In genomic region chr5:140008523-140008806, GRCm38 (mm10) we compare ENCODE assay signal across 22 mouse cellular contexts.
DNase-seq lines count a peak whose midpoint lies in the region; ATAC-seq lines count a peak whose summit lies in the region.
"Had no signal": no experiment of that assay in that cellular context is flagged by ENCODE, and none has a peak within 500 bp of the region (broad histone marks: within the 10 kb centered on the region; RNA-seq: fewer than 3 reads in every experiment).

No protein-coding gene starts in this region.

- ATAC-seq in forebrain, embryonic 14.5 days, result 0 out of 2 replicates have a peak, but pooled peaks have one; percentile 14
- peak; percentile 8; the same call in 1 of the 2 replicates for ATAC-seq in midbrain, embryonic 14.5 days (ENCODE audit: low FRiP score, low TSS enrichment)
- ATAC-seq in limb, embryonic 11.5 days (ENCODE audit: insufficient number of reproducible peaks, low FRiP score, low TSS enrichment, low read depth), result no peak
- no peak for ATAC-seq in heart, embryonic 12.5 days (ENCODE audit: insufficient number of reproducible peaks, low FRiP score)
- ATAC-seq: CD4-positive, CD25-positive, alpha-beta regulatory T cell, adult 4 months; intestine, embryonic 15.5 days had no signal

- H3K4me1 ChIP-seq in forebrain, embryonic 14.5 days (ENCODE audit: control insufficient read depth, insufficient read depth, low read length), result peaks cover 4% of the 10 kb centered on the region
- peaks cover 33% of the 10 kb centered on the region for H3K4me1 ChIP-seq in forebrain, embryonic 10.5 days
- peaks cover 10% of the 10 kb centered on the region for H3K4me1 ChIP-seq in midbrain, embryonic 14.5 days (ENCODE audit: control insufficient read depth, insufficient read depth, low read length)
- peaks cover 22% of the 10 kb centered on the region for H3K4me1 ChIP-seq in midbrain, embryonic 10.5 days
- H3K4me1 ChIP-seq in limb, embryonic 11.5 days (ENCODE audit: control insufficient read depth, insufficient read depth, low read length), result peaks cover 10% of the 10 kb centered on the region
- peaks cover 31% of the 10 kb centered on the region for H3K4me1 ChIP-seq in heart, embryonic 12.5 days (replicated peaks)
- H3K4me1 ChIP-seq: intestine, embryonic 15.5 days; lung, embryonic 15.5 days had no signal

- no peaks in the 10 kb centered on the region for H3K9me3 ChIP-seq in forebrain, embryonic 14.5 days (replicated peaks; ENCODE audit: control insufficient read depth, low read length)
- H3K9me3 ChIP-seq in forebrain, embryonic 10.5 days, result no peaks in the 10 kb centered on the region
- no peaks in the 10 kb centered on the region for H3K9me3 ChIP-seq in midbrain, embryonic 14.5 days (ENCODE audit: control insufficient read depth, low read length)
- H3K9me3 ChIP-seq in midbrain, embryonic 10.5 days (replicated peaks), result no peaks in the 10 kb centered on the region
- H3K9me3 ChIP-seq in limb, embryonic 11.5 days (ENCODE audit: control insufficient read depth, low read length), result no peaks in the 10 kb centered on the region
- no peaks in the 10 kb centered on the region for H3K9me3 ChIP-seq in heart, embryonic 12.5 days (replicated peaks)
- H3K9me3 ChIP-seq: intestine, embryonic 15.5 days; lung, embryonic 15.5 days; neural tube, embryonic 15.5 days had no signal

- 0 out of 2 replicates have a peak overlapping the region, but pooled peaks have one; percentile 26 for H3K9ac ChIP-seq in forebrain, embryonic 14.5 days (ENCODE audit: low read length)
- no peak overlapping the region for H3K9ac ChIP-seq in midbrain, embryonic 14.5 days (replicated peaks; ENCODE audit: low read length)
- H3K9ac ChIP-seq in limb, embryonic 11.5 days (ENCODE audit: low read length), result peak overlapping the region; percentile 27; the same call in 1 of the 2 replicates
- no peak overlapping the region for H3K9ac ChIP-seq in heart, embryonic 12.5 days
- H3K9ac ChIP-seq: intestine, embryonic 15.5 days; lung, embryonic 15.5 days; neural tube, embryonic 15.5 days had no signal

- no peaks in the 10 kb centered on the region for H3K27me3 ChIP-seq in forebrain, embryonic 14.5 days (replicated peaks; ENCODE audit: control insufficient read depth, insufficient read depth, low read length)
- peaks cover 40% of the 10 kb centered on the region for H3K27me3 ChIP-seq in forebrain, embryonic 10.5 days (ENCODE audit: poor library complexity, severe bottlenecking)
- H3K27me3 ChIP-seq in midbrain, embryonic 14.5 days (ENCODE audit: control insufficient read depth, insufficient read depth, low read length), result peaks cover 26% of the 10 kb centered on the region
- peaks cover 88% of the 10 kb centered on the region for H3K27me3 ChIP-seq in midbrain, embryonic 10.5 days (ENCODE audit: low read depth, poor library complexity, severe bottlenecking)
- no peaks in the 10 kb centered on the region for H3K27me3 ChIP-seq in limb, embryonic 11.5 days (ENCODE audit: control insufficient read depth, insufficient read depth, low read length)
- no peaks in the 10 kb centered on the region for H3K27me3 ChIP-seq in heart, embryonic 12.5 days (replicated peaks)
- H3K27me3 ChIP-seq: intestine, embryonic 15.5 days; lung, embryonic 15.5 days; neural tube, embryonic 15.5 days had no signal

- DNase-seq in forebrain, embryonic 14.5 days (ENCODE audit: low spot score), result no peak
- DNase-seq in forebrain, embryonic 10.5 days (ENCODE audit: extremely low spot score, low spot score), result no peak
- no peak for DNase-seq in midbrain, embryonic 14.5 days
- DNase-seq in midbrain, embryonic 10.5 days (ENCODE audit: low spot score), result no peak
- DNase-seq in limb, embryonic 11.5 days (ENCODE audit: low spot score), result no peak
- no peak for DNase-seq in adrenal gland, adult 2 months
- DNase-seq: adrenal gland, postnatal 36 days; cerebellum, adult 2 months; cerebellum, postnatal 14 days; gastrocnemius, postnatal 10 days; heart, postnatal 14 days; kidney, adult 8-10 months; kidney, postnatal 4 days; right cerebral cortex, postnatal 14 days had no signal

- H3K4me3 ChIP-seq in forebrain, embryonic 14.5 days (ENCODE audit: low read depth, low read length), result no peak overlapping the region
- no peak overlapping the region for H3K4me3 ChIP-seq in forebrain, embryonic 10.5 days
- H3K4me3 ChIP-seq in midbrain, embryonic 14.5 days (replicated peaks; ENCODE audit: low read depth, low read length), result no peak overlapping the region
- no peak overlapping the region for H3K4me3 ChIP-seq in midbrain, embryonic 10.5 days
- H3K4me3 ChIP-seq in limb, embryonic 11.5 days (ENCODE audit: low read depth, low read length), result no peak overlapping the region
- H3K4me3 ChIP-seq in heart, embryonic 12.5 days, result no peak overlapping the region
- H3K4me3 ChIP-seq: intestine, embryonic 15.5 days; lung, embryonic 15.5 days; neural tube, embryonic 15.5 days had no signal

- 56% methylated on average over 5 of the region's 5 CpGs for WGBS in forebrain, embryonic 14.5 days
- WGBS in forebrain, embryonic 10.5 days, result 58% methylated on average over 5 of the region's 5 CpGs
- WGBS in midbrain, embryonic 14.5 days, result 40% methylated on average over 5 of the region's 5 CpGs
- WGBS in midbrain, embryonic 10.5 days, result 55% methylated on average over 5 of the region's 5 CpGs
- WGBS in limb, embryonic 11.5 days, result 78% methylated on average over 5 of the region's 5 CpGs
- 60% methylated on average over 5 of the region's 5 CpGs for WGBS in heart, embryonic 12.5 days

- no peak overlapping the region for H3K4me2 ChIP-seq in forebrain, embryonic 14.5 days (ENCODE audit: low read length)
- no peak overlapping the region for H3K4me2 ChIP-seq in midbrain, embryonic 14.5 days (ENCODE audit: low read length)
- H3K4me2 ChIP-seq in limb, embryonic 11.5 days (ENCODE audit: low read depth, severe bottlenecking), result no peak overlapping the region
- no peak overlapping the region for H3K4me2 ChIP-seq in heart, embryonic 12.5 days
- H3K4me2 ChIP-seq: intestine, embryonic 15.5 days; liver, embryonic 11.5 days; lung, embryonic 15.5 days; neural tube, embryonic 15.5 days had no signal

- H3K27ac ChIP-seq in forebrain, embryonic 14.5 days (ENCODE audit: low read depth, low read length), result no peak overlapping the region
- H3K27ac ChIP-seq in forebrain, embryonic 10.5 days, result no peak overlapping the region
- no peak overlapping the region for H3K27ac ChIP-seq in midbrain, embryonic 14.5 days (replicated peaks; ENCODE audit: low read depth, low read length)
- H3K27ac ChIP-seq in midbrain, embryonic 10.5 days (replicated peaks), result no peak overlapping the region
- no peak overlapping the region for H3K27ac ChIP-seq in limb, embryonic 11.5 days (replicated peaks; ENCODE audit: low read depth, low read length)
- no peak overlapping the region for H3K27ac ChIP-seq in heart, embryonic 12.5 days (ENCODE audit: poor library complexity, severe bottlenecking)
- H3K27ac ChIP-seq: hindbrain, postnatal 0 days; intestine, embryonic 15.5 days; kidney, postnatal 0 days; lung, embryonic 15.5 days; neural tube, embryonic 15.5 days had no signal

- H3K36me3 ChIP-seq in forebrain, embryonic 14.5 days (ENCODE audit: control insufficient read depth, insufficient read depth, low read length), result no peaks in the 10 kb centered on the region
- peaks cover 9% of the 10 kb centered on the region for H3K36me3 ChIP-seq in forebrain, embryonic 10.5 days (replicated peaks)
- no peaks in the 10 kb centered on the region for H3K36me3 ChIP-seq in midbrain, embryonic 14.5 days (ENCODE audit: control insufficient read depth, insufficient read depth, low read length)
- H3K36me3 ChIP-seq in midbrain, embryonic 10.5 days, result 0 out of 2 replicates have a peak, but pooled peaks cover 7% of the 10 kb centered on the region
- no peaks in the 10 kb centered on the region for H3K36me3 ChIP-seq in limb, embryonic 11.5 days (ENCODE audit: control insufficient read depth, insufficient read depth, low read length)
- H3K36me3 ChIP-seq in heart, embryonic 12.5 days, result 0 out of 2 replicates have a peak, but pooled peaks cover 6% of the 10 kb centered on the region
- H3K36me3 ChIP-seq: intestine, embryonic 15.5 days; lung, embryonic 15.5 days; neural tube, embryonic 15.5 days had no signal

Comparison
In these comparisons a context has a peak if more than half of its experiments do, and no peak if none do; other contexts are left out.
1. ATAC-seq: peak in forebrain, embryonic 14.5 days (single experiment) and midbrain, embryonic 14.5 days (single experiment); none in limb, embryonic 11.5 days (single experiment) and heart, embryonic 12.5 days (single experiment).
2. H3K9ac ChIP-seq: peak in forebrain, embryonic 14.5 days (single experiment) and limb, embryonic 11.5 days (single experiment); none in midbrain, embryonic 14.5 days (single experiment) and heart, embryonic 12.5 days (single experiment).